In the genomic region with DNA sequence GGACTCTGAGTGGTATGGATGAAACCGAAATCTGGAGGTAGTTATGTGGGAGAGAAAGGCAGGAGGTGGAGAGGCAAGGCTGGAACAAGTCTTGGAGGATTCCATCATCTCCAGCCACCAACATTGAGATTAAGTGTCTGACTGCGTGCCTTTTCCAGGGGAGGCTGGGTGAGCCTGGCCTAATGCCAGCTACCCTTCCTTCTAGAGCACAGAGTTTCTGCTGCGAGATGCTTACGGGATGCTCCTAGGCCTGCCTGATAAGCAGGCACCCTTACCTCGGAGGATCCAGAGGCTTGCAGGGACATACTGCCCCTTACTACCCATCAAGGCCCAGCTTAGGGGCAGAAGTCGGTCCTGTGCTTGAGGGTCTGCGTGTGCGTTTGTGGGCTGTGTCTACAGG, we compare ENCODE assay signal across 11 mouse cellular contexts. TPM values are rescaled to one million over a fixed set of nuclear protein-coding genes. Genes with fewer than 3 reads are reported as not detected.
DNase-seq lines count a peak whose midpoint lies in the region; ATAC-seq and TF ChIP-seq lines count a peak whose summit lies in the region.
"Had no signal": no experiment of that assay in that cellular context is flagged by ENCODE, and none has a peak within 500 bp of the region (broad histone marks: within the 10 kb centered on the region; RNA-seq: fewer than 3 reads in every experiment).

No protein-coding gene starts in this region.

- H3K4me2 ChIP-seq in kidney, postnatal 0 days (ENCODE audit: low read length), result peak overlapping the region; percentile 92
- peak overlapping the region; percentile 93 for H3K4me2 ChIP-seq in embryonic facial prominence, embryonic 11.5 days (ENCODE audit: low read depth, low read length)
- peak overlapping the region; percentile 77 for H3K4me2 ChIP-seq in intestine, embryonic 14.5 days (ENCODE audit: low read length)
- peak overlapping the region; percentile 97 for H3K4me2 ChIP-seq in midbrain, postnatal 0 days (ENCODE audit: low read depth, low read length, poor library complexity, severe bottlenecking)

- H3K4me1 ChIP-seq in kidney, postnatal 0 days (replicated peaks; ENCODE audit: insufficient read depth, low read length), result peaks cover 22% of the 10 kb centered on the region
- peaks cover 9% of the 10 kb centered on the region for H3K4me1 ChIP-seq in embryonic facial prominence, embryonic 11.5 days (ENCODE audit: control insufficient read depth, insufficient read depth, low read length)
- peaks cover 25% of the 10 kb centered on the region for H3K4me1 ChIP-seq in intestine, embryonic 14.5 days (replicated peaks; ENCODE audit: control insufficient read depth, insufficient read depth, low read length)
- peaks cover 7% of the 10 kb centered on the region; the same call in 1 of the 2 replicates for H3K4me1 ChIP-seq in midbrain, postnatal 0 days (ENCODE audit: insufficient read depth, low read length)

- H3K9ac ChIP-seq in kidney, postnatal 0 days (ENCODE audit: low read depth, low read length), result peak overlapping the region; percentile 74; the same call in 1 of the 2 replicates
- peak overlapping the region; percentile 77; the same call in 1 of the 2 replicates for H3K9ac ChIP-seq in embryonic facial prominence, embryonic 11.5 days (replicated peaks; ENCODE audit: low read length)
- H3K9ac ChIP-seq in intestine, embryonic 14.5 days (ENCODE audit: low read length), result peak overlapping the region; percentile 60; the same call in 1 of the 2 replicates
- H3K9ac ChIP-seq in midbrain, postnatal 0 days (replicated peaks; ENCODE audit: low read length, poor library complexity, severe bottlenecking), result peak overlapping the region; percentile 98

- 68% methylated on average over 8 of the region's 8 CpGs for WGBS in kidney, postnatal 0 days
- 64% methylated on average over 8 of the region's 8 CpGs for WGBS in embryonic facial prominence, embryonic 11.5 days
- 55% methylated on average over 8 of the region's 8 CpGs for WGBS in intestine, embryonic 14.5 days
- 58% methylated on average over 8 of the region's 8 CpGs for WGBS in midbrain, postnatal 0 days

- no peaks in the 10 kb centered on the region for H3K27me3 ChIP-seq in kidney, postnatal 0 days (ENCODE audit: insufficient read depth, low read length)
- 0 out of 2 replicates have a peak, but pooled peaks cover 2% of the 10 kb centered on the region for H3K27me3 ChIP-seq in embryonic facial prominence, embryonic 11.5 days (ENCODE audit: control insufficient read depth, insufficient read depth, low read length)
- H3K27me3 ChIP-seq in intestine, embryonic 14.5 days (replicated peaks; ENCODE audit: control insufficient read depth, insufficient read depth, low read length), result no peaks in the 10 kb centered on the region
- H3K27me3 ChIP-seq in midbrain, postnatal 0 days (ENCODE audit: insufficient read depth, low read length), result no peaks in the 10 kb centered on the region
- H3K27me3 ChIP-seq: Patski had no signal

- H3K9me3 ChIP-seq in kidney, postnatal 0 days (replicated peaks; ENCODE audit: low read length), result no peaks in the 10 kb centered on the region
- no peaks in the 10 kb centered on the region for H3K9me3 ChIP-seq in embryonic facial prominence, embryonic 11.5 days (replicated peaks; ENCODE audit: control insufficient read depth, low read length)
- no peaks in the 10 kb centered on the region for H3K9me3 ChIP-seq in intestine, embryonic 14.5 days (ENCODE audit: control insufficient read depth, low read length)
- H3K9me3 ChIP-seq in midbrain, postnatal 0 days (ENCODE audit: low read length), result no peaks in the 10 kb centered on the region

- TF ChIP-seq CTCF in kidney, postnatal 0 days (IDR thresholded peaks at IDR 0.05; ENCODE audit: low read depth), result no peak
- TF ChIP-seq CTCF in midbrain, postnatal 0 days (IDR thresholded peaks at IDR 0.05), result no peak

- H3K4me3 ChIP-seq in kidney, postnatal 0 days (replicated peaks; ENCODE audit: low read depth, low read length), result peak overlapping the region; percentile 42
- H3K4me3 ChIP-seq in embryonic facial prominence, embryonic 11.5 days (ENCODE audit: low read depth, low read length), result peak overlapping the region; percentile 79
- peak overlapping the region; percentile 79 for H3K4me3 ChIP-seq in intestine, embryonic 14.5 days (ENCODE audit: low read depth, low read length)
- peak overlapping the region; percentile 91 for H3K4me3 ChIP-seq in midbrain, postnatal 0 days (ENCODE audit: low read depth, low read length)

- ATAC-seq in kidney, postnatal 0 days (replicated peaks; ENCODE audit: low FRiP score, low read depth), result no peak
- ATAC-seq in embryonic facial prominence, embryonic 11.5 days (replicated peaks; ENCODE audit: insufficient number of reproducible peaks, low FRiP score, low TSS enrichment, low read depth), result no peak
- no peak for ATAC-seq in intestine, embryonic 14.5 days (replicated peaks; ENCODE audit: low FRiP score, low TSS enrichment, low read depth)
- no peak for ATAC-seq in midbrain, postnatal 0 days (ENCODE audit: low FRiP score)
- ATAC-seq: Patski had no signal

- no peaks in the 10 kb centered on the region for H3K36me3 ChIP-seq in kidney, postnatal 0 days (ENCODE audit: insufficient read depth, low read length)
- peaks cover 7% of the 10 kb centered on the region for H3K36me3 ChIP-seq in embryonic facial prominence, embryonic 11.5 days (replicated peaks; ENCODE audit: control insufficient read depth, insufficient read depth, low read depth, low read length)
- peaks cover 22% of the 10 kb centered on the region for H3K36me3 ChIP-seq in intestine, embryonic 14.5 days (ENCODE audit: control insufficient read depth, insufficient read depth, low read length)
- peaks cover 22% of the 10 kb centered on the region for H3K36me3 ChIP-seq in midbrain, postnatal 0 days (ENCODE audit: insufficient read depth, low read length)

- no peak overlapping the region for H3K27ac ChIP-seq in kidney, postnatal 0 days
- H3K27ac ChIP-seq in embryonic facial prominence, embryonic 11.5 days (replicated peaks; ENCODE audit: low read depth, low read length), result no peak overlapping the region; the same call in 1 of the 2 replicates
- H3K27ac ChIP-seq in intestine, embryonic 14.5 days (ENCODE audit: low read depth), result 0 out of 2 replicates have a peak overlapping the region, but pooled peaks have one; percentile 11
- H3K27ac ChIP-seq in midbrain, postnatal 0 days (ENCODE audit: low read depth, low read length), result 0 out of 2 replicates have a peak overlapping the region, but pooled peaks have one; percentile 32

- DNase-seq in kidney, postnatal 0 days (ENCODE audit: low spot score), result no peak
- no peak for DNase-seq in kidney, postnatal 4 days
- no peak for DNase-seq in embryonic facial prominence, embryonic 11.5 days (ENCODE audit: low spot score)
- DNase-seq in intestine, embryonic 14.5 days (ENCODE audit: low spot score), result no peak
- no peak for DNase-seq in midbrain, postnatal 0 days (ENCODE audit: low spot score)
- DNase-seq in left cerebral cortex, adult 18-20 months (ENCODE audit: low spot score in 2 of 2), result no peak
- no peak for DNase-seq in natural killer cell, adult 2 months (ENCODE audit: low spot score in 2 of 2)
- no peak for DNase-seq in Muller cell, postnatal 12 days (ENCODE audit: inconsistent ontology term)

RNA-seq across cellular contexts. Expression of a gene that starts 4.0 kb away (rescaled TPM):
- polyA plus RNA-seq in kidney, postnatal 0 days (2015; fragmentation: Nextera tagmentation; extraction: Ambion mirVana), result 4.1 and 4.7 TPM in 2 replicates
- 8.2 and 9.1 TPM in 2 replicates for polyA plus RNA-seq in embryonic facial prominence, embryonic 11.5 days (2014; fragmentation: Nextera tagmentation; extraction: Ambion mirVana)
- polyA plus RNA-seq in intestine, embryonic 14.5 days (2014; fragmentation: Nextera tagmentation; extraction: Ambion mirVana), result 8.5 TPM in 2 replicates
- total RNA-seq in midbrain, postnatal 0 days (2014; rRNA removed), result 117 and 137 TPM in 2 replicates
- polyA plus RNA-seq in midbrain, postnatal 0 days (2015; fragmentation: Nextera tagmentation; extraction: Ambion mirVana), result 21.0 and 23.5 TPM in 2 replicates
- 100 to 1,000 TPM; 215 to 224 TPM for total RNA-seq in left cerebral cortex, adult 18-20 months (2021)

RNA-seq across cellular contexts. Expression of a gene that starts 4.8 kb away (rescaled TPM):
- 485 and 528 TPM in 2 replicates for polyA plus RNA-seq in kidney, postnatal 0 days (2015; fragmentation: Nextera tagmentation; extraction: Ambion mirVana)
- polyA plus RNA-seq in embryonic facial prominence, embryonic 11.5 days (2014; fragmentation: Nextera tagmentation; extraction: Ambion mirVana), result 294 and 335 TPM in 2 replicates
- polyA plus RNA-seq in intestine, embryonic 14.5 days (2014; fragmentation: Nextera tagmentation; extraction: Ambion mirVana), result 436 and 455 TPM in 2 replicates
- 95.5 and 103 TPM in 2 replicates for total RNA-seq in midbrain, postnatal 0 days (2014; rRNA removed)
- 349 and 370 TPM in 2 replicates for polyA plus RNA-seq in midbrain, postnatal 0 days (2015; fragmentation: Nextera tagmentation; extraction: Ambion mirVana)
- 100 to 1,000 TPM; 120 to 143 TPM for total RNA-seq in left cerebral cortex, adult 18-20 months (2021)

RNA-seq across cellular contexts. Expression of a gene that starts 11.6 kb away (rescaled TPM):
- polyA plus RNA-seq in kidney, postnatal 0 days (2015; fragmentation: Nextera tagmentation; extraction: Ambion mirVana), result not detected in 2 replicates
- polyA plus RNA-seq in embryonic facial prominence, embryonic 11.5 days (2014; fragmentation: Nextera tagmentation; extraction: Ambion mirVana), result 0.27 TPM in 1 of 2 replicates, not detected in the other
- polyA plus RNA-seq in intestine, embryonic 14.5 days (2014; fragmentation: Nextera tagmentation; extraction: Ambion mirVana), result 0.17 TPM in 1 of 2 replicates, not detected in the other
- 0.93 TPM in 1 of 2 replicates, not detected in the other for total RNA-seq in midbrain, postnatal 0 days (2014; rRNA removed)
- polyA plus RNA-seq in midbrain, postnatal 0 days (2015; fragmentation: Nextera tagmentation; extraction: Ambion mirVana), result 0.20 and 0.27 TPM in 2 replicates
- total RNA-seq in left cerebral cortex, adult 18-20 months (2021), result not detected
- total RNA-seq: common myeloid progenitor, adult 5-6 weeks had no signal

RNA-seq across cellular contexts. Expression of a gene that starts 12.6 kb away (rescaled TPM):
- 96.4 and 102 TPM in 2 replicates for polyA plus RNA-seq in kidney, postnatal 0 days (2015; fragmentation: Nextera tagmentation; extraction: Ambion mirVana)
- polyA plus RNA-seq in embryonic facial prominence, embryonic 11.5 days (2014; fragmentation: Nextera tagmentation; extraction: Ambion mirVana), result 90.0 and 102 TPM in 2 replicates
- 92.1 and 94.4 TPM in 2 replicates for polyA plus RNA-seq in intestine, embryonic 14.5 days (2014; fragmentation: Nextera tagmentation; extraction: Ambion mirVana)
- 24.1 and 26.6 TPM in 2 replicates for total RNA-seq in midbrain, postnatal 0 days (2014; rRNA removed)
- 33.5 and 35.0 TPM in 2 replicates for polyA plus RNA-seq in midbrain, postnatal 0 days (2015; fragmentation: Nextera tagmentation; extraction: Ambion mirVana)
- 10 to 100 TPM; 15.6 to 17.7 TPM for total RNA-seq in left cerebral cortex, adult 18-20 months (2021)

RNA-seq across cellular contexts. Expression of a gene that starts 15.3 kb away (rescaled TPM):
- polyA plus RNA-seq in kidney, postnatal 0 days (2015; fragmentation: Nextera tagmentation; extraction: Ambion mirVana), result not detected in 2 replicates
- polyA plus RNA-seq in embryonic facial prominence, embryonic 11.5 days (2014; fragmentation: Nextera tagmentation; extraction: Ambion mirVana), result not detected in 2 replicates
- polyA plus RNA-seq in intestine, embryonic 14.5 days (2014; fragmentation: Nextera tagmentation; extraction: Ambion mirVana), result not detected in 2 replicates
- total RNA-seq in midbrain, postnatal 0 days (2014; rRNA removed), result not detected in 2 replicates
- polyA plus RNA-seq in midbrain, postnatal 0 days (2015; fragmentation: Nextera tagmentation; extraction: Ambion mirVana), result not detected in 2 replicates
- total RNA-seq in left cerebral cortex, adult 18-20 months (2021), result not detected
- total RNA-seq: common myeloid progenitor, adult 5-6 weeks; layer of hippocampus, postnatal 10 days had no signal
- polyA plus RNA-seq: Patski had no signal

Comparison
In these comparisons a context has a peak if more than half of its experiments do, and no peak if none do; other contexts are left out.
1. H3K27ac ChIP-seq: peak in intestine, embryonic 14.5 days (single experiment) and midbrain, postnatal 0 days (single experiment); none in kidney, postnatal 0 days (single experiment) and embryonic facial prominence, embryonic 11.5 days (single experiment).
2. Peak in every context shown above with its lines, with median percentiles within 50 percentile points of each other: H3K4me2 ChIP-seq, H3K4me3 ChIP-seq and H3K9ac ChIP-seq.